Mouse (Mus musculus): ENCODE results near the gene Uba1. TPM values are rescaled to one million over a fixed set of nuclear protein-coding genes. Genes with fewer than 3 reads are reported as not detected.

Gene Uba1
- total and polyA plus RNA-seq, 3 experiments = 138 to 218 (median 177) TPM

GRCm38 (mm10) chrX:20616861-20617175, 41.3 kb upstream of the Uba1 start:
- Histone ChIP-seq H3K27me3 (replicated peaks) (no peaks in the 10 kb centered on the region), H3K9ac (ENCODE audit: insufficient read depth, low read depth) (peak overlapping the region; percentile 64), H3K4me3 (replicated peaks in 1 of 3; ENCODE audit: low read depth in 2 of 3, low read length in 2 of 3, poor library complexity in 1 of 3) (peak overlapping the region; percentile 58 to 78 (median 77)), H3K4me2 (ENCODE audit: insufficient read depth, low read depth, poor library complexity, severe bottlenecking) (no peak overlapping the region), H3K27ac (ENCODE audit: insufficient read depth, low read depth) (peak overlapping the region; percentile 95), H3K9me3 (replicated peaks; ENCODE audit: low read length) (no peaks in the 10 kb centered on the region), H3K36me3 (replicated peaks in 1 of 2; ENCODE audit: control insufficient read depth in 1 of 2, insufficient read depth in 1 of 2, low read length in 1 of 2) (peaks cover 19 to 30% of the 10 kb centered on the region in 2 experiments), H3K4me1 (ENCODE audit: control insufficient read depth in 1 of 2, insufficient read depth in 2 of 2) (peaks cover 3 to 11% of the 10 kb centered on the region in 2 experiments), H3K79me2 (replicated peaks; ENCODE audit: control insufficient read depth, extremely low read depth, insufficient read depth, poor library complexity, severe bottlenecking) (peaks cover 49% of the 10 kb centered on the region)
- TF ChIP-seq MAFK (IDR thresholded peaks at IDR 0.05; ENCODE audit: insufficient replicate concordance, low read length) (no peak), MXI1 (IDR thresholded peaks at IDR 0.05; ENCODE audit: low read depth, low read length) (0 out of 2 replicates have a peak, but pooled peaks have one; percentile 40), ZKSCAN1 (IDR thresholded peaks at IDR 0.05; ENCODE audit: borderline replicate concordance, low read depth, low read length) (no peak)
- dilution Hi-C loops (cut with MboI; ENCODE audit: extremely low pct_ligation_motif_present, extremely low pct_unique_long_range_greater_than_20kb, low sequenced_read_pairs) (no loop called here), in situ Hi-C loops (cut with MboI; ENCODE audit: low pct_ligation_motif_present, low pct_unique_long_range_greater_than_20kb, low sequenced_read_pairs) (no loop called here)
- DNase-seq (ENCODE audit: extremely low read depth) = no peak

GRCm38 (mm10) chrX:20617176-20617902, 40.8 kb upstream of the Uba1 start, which contains the start of the genes Rbm10 and Ndufb11:
Gene Rbm10 (plus strand): TSS chrX:20617503.
Gene Ndufb11 (minus strand): TSS chrX:20617619.
- in situ Hi-C loops (cut with MboI; ENCODE audit: low pct_ligation_motif_present, low pct_unique_long_range_greater_than_20kb, low sequenced_read_pairs) (no loop called here), dilution Hi-C loops (cut with MboI; ENCODE audit: extremely low pct_ligation_motif_present, extremely low pct_unique_long_range_greater_than_20kb, low sequenced_read_pairs) (no loop called here)
- Histone ChIP-seq H3K27ac (ENCODE audit: insufficient read depth, low read depth) (peak within 1 kb of the TSS; percentile 95), H3K4me3 (replicated peaks in 1 of 3; ENCODE audit: low read depth in 2 of 3, low read length in 2 of 3, poor library complexity in 1 of 3) (peak within 1 kb of the TSS; percentile 77 to 99 (median 77)), H3K36me3 (replicated peaks in 1 of 2; ENCODE audit: control insufficient read depth in 1 of 2, insufficient read depth in 1 of 2, low read length in 1 of 2) (peaks cover 20 to 33% of the 10 kb centered on the region in 2 experiments), H3K27me3 (replicated peaks) (no peaks in the 10 kb centered on the region), H3K9me3 (replicated peaks; ENCODE audit: low read length) (no peaks in the 10 kb centered on the region), H3K79me2 (replicated peaks; ENCODE audit: control insufficient read depth, extremely low read depth, insufficient read depth, poor library complexity, severe bottlenecking) (peaks cover 51% of the 10 kb centered on the region), H3K4me1 (ENCODE audit: control insufficient read depth in 1 of 2, insufficient read depth in 2 of 2) (peaks cover 3 to 11% of the 10 kb centered on the region in 2 experiments), H3K4me2 (ENCODE audit: insufficient read depth, low read depth, poor library complexity, severe bottlenecking) (peak within 1 kb of the TSS; percentile 56; the same call in 1 of the 2 replicates), H3K9ac (ENCODE audit: insufficient read depth, low read depth) (peak within 1 kb of the TSS; percentile 91)
- DNase-seq (ENCODE audit: extremely low read depth) = peak; percentile 71
- TF ChIP-seq TCF12 (IDR thresholded peaks at IDR 0.05; ENCODE audit: low read depth, low read length) = peak; percentile 63
- TF ChIP-seq NELFE (IDR thresholded peaks at IDR 0.05; ENCODE audit: low read depth, low read length) = no peak
- no peak for TF ChIP-seq ZKSCAN1 (IDR thresholded peaks at IDR 0.05; ENCODE audit: borderline replicate concordance, low read depth, low read length)
- TF ChIP-seq ELF1 (IDR thresholded peaks at IDR 0.05; ENCODE audit: low read depth, low read length) = peak; percentile 42; the same call in 1 of the 2 replicates
- TF ChIP-seq RCOR1 (conservative IDR thresholded peaks at IDR 0.05; ENCODE audit: low read depth, low read length) = no peak
- TF ChIP-seq ZMIZ1 (IDR thresholded peaks at IDR 0.05; ENCODE audit: low read depth, low read length) = no peak
- no peak for TF ChIP-seq USF1 (IDR thresholded peaks at IDR 0.05; ENCODE audit: low read depth, low read length)
- TF ChIP-seq MXI1 (IDR thresholded peaks at IDR 0.05; ENCODE audit: low read depth, low read length) = no peak
- no peak for TF ChIP-seq CHD1 (IDR thresholded peaks at IDR 0.05; ENCODE audit: low read depth, low read length)
- TF ChIP-seq ETS1 (conservative IDR thresholded peaks at IDR 0.05; ENCODE audit: low read depth, low read length) = no peak
- no peak for TF ChIP-seq E2F4 (IDR thresholded peaks at IDR 0.05; ENCODE audit: insufficient replicate concordance, low read depth, low read length)
- no peak for TF ChIP-seq RAD21 (IDR thresholded peaks at IDR 0.05; ENCODE audit: low read depth, low read length)
- TF ChIP-seq MYC (IDR thresholded peaks at IDR 0.05; ENCODE audit: low read depth, low read length) = no peak
- no peak for TF ChIP-seq MAZ (IDR thresholded peaks at IDR 0.05; ENCODE audit: low read depth, low read length)
- TF ChIP-seq SMC3 (IDR thresholded peaks at IDR 0.05; ENCODE audit: low read depth, low read length) = no peak
- TF ChIP-seq CHD2 (IDR thresholded peaks at IDR 0.05; ENCODE audit: low read length) = no peak
- TF ChIP-seq HCFC1 (IDR thresholded peaks at IDR 0.05; ENCODE audit: low read depth, low read length) = peak; percentile 64
- TF ChIP-seq JUND (conservative IDR thresholded peaks at IDR 0.05; ENCODE audit: low read depth, low read length) = no peak
- no peak for TF ChIP-seq PAX5 (IDR thresholded peaks at IDR 0.05; ENCODE audit: low read length)
- no peak for TF ChIP-seq JUN (IDR thresholded peaks at IDR 0.05; ENCODE audit: insufficient read depth, low read depth, low read length)
- TF ChIP-seq CTCF (conservative IDR thresholded peaks at IDR 0.05 in 1 of 2, IDR thresholded peaks at IDR 0.05 in 1 of 2; ENCODE audit: low read depth in 2 of 2, low read length in 2 of 2) = no peak
- no peak for TF ChIP-seq MAFK (IDR thresholded peaks at IDR 0.05; ENCODE audit: insufficient replicate concordance, low read length)
- no peak for TF ChIP-seq ZC3H11A (IDR thresholded peaks at IDR 0.05; ENCODE audit: low read depth, low read length)
- TF ChIP-seq MAX (IDR thresholded peaks at IDR 0.05; ENCODE audit: low read length) = no peak
- TF ChIP-seq EP300 (IDR thresholded peaks at IDR 0.05; ENCODE audit: low read length) = no peak
- TF ChIP-seq TBP (conservative IDR thresholded peaks at IDR 0.05; ENCODE audit: low read depth, low read length) = 0 out of 2 replicates have a peak, but pooled peaks have one; percentile 19
- peak; percentile 68 for TF ChIP-seq POLR2A (IDR thresholded peaks at IDR 0.05; ENCODE audit: low read depth, low read length)
- no peak for TF ChIP-seq GABPA (IDR thresholded peaks at IDR 0.05; ENCODE audit: insufficient replicate concordance, low read depth, low read length)
- TF ChIP-seq KAT2A (IDR thresholded peaks at IDR 0.05; ENCODE audit: insufficient replicate concordance, low read length) = no peak
- TF ChIP-seq UBTF (IDR thresholded peaks at IDR 0.05; ENCODE audit: low read depth, low read length) = no peak
- TF ChIP-seq USF2 (conservative IDR thresholded peaks at IDR 0.05; ENCODE audit: low read depth, low read length) = no peak
- peak; percentile 74 for TF ChIP-seq NRF1 (IDR thresholded peaks at IDR 0.05; ENCODE audit: low read depth, low read length)

All from CH12.LX (cell line).